Mouse (Mus musculus) neutrophil, adult 5-6 weeks (primary cell): Measurements from ENCODE around the gene Icam2. TPM values are rescaled to one million over a fixed set of nuclear protein-coding genes. Genes with fewer than 3 reads are reported as not detected.
A peak's percentile ranks its signal among the peaks of the same experiment; 100 is the strongest.
"Not testable (repeated sequence)": the region's sequence is repeated elsewhere in the genome, so short reads cannot be mapped to it uniquely, and the experiment has no call there.

ENCODE experiments used
- ATAC-seq: fragments of 151-379, 151-347 bp; 2 replicates; pipeline ENCODE4 v1.8.0; 2017; ENCODE audit warnings: mild to moderate bottlenecking, moderate TSS enrichment; ENCODE audit not compliant: insufficient number of reproducible peaks, poor library complexity, low FRiP score, severe bottlenecking; ENCODE audit errors: extremely low read depth
- total RNA-seq: library from RNA; stranded (forward); fragments of 200-1000 nt; gene quantifications from 2 replicates; pipeline ENCODE4 v1.2.3, GENCODE M21; 2017

Icam2 gene
- 114 and 128 TPM in 2 replicates for total RNA-seq

DNA sequence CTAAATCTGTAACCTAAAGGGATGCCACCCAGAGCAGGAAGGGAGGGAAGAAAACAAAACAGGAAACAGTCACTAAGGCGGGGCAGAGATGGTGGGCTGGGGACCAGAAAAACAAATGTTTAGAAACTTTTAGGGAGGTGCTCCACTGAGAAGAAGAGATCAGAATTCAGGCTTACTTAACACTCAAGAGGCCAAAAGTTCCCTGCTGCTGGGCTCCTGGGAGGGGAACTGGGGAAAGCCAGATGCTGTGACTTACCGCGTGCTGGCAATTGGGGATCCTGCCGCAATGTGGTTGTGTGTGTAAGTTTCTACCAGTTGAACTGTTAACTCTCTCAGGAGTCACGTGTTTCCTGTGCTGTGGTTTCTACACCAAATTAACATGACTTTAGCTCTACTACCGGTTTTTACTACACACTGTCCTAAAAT lies at the start of gene Icam2:
Gene Icam2, minus strand, starts transcription at position 285 of the 426 bp plus-strand sequence.
- peak; percentile 80 for ATAC-seq

DNA sequence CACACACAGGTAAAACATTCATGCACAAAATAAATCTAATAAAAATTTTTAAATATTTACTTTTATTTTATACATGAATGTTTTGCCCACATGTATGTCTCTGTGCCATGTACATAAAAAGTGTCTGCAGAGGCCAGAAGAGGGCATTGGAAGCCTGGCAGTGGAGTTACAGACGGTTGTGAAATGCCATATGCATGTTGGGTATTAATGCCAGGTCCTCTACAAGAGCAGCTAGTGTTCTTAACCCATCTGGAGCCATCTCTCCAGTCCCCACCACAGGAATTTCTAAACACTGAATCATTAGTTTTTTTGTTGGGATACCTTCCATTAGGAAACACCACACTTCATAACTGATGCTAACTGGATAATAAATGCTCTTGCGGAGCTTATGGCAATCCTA lies 49.7 kb upstream of the Icam2 start:
- no peak for ATAC-seq

DNA sequence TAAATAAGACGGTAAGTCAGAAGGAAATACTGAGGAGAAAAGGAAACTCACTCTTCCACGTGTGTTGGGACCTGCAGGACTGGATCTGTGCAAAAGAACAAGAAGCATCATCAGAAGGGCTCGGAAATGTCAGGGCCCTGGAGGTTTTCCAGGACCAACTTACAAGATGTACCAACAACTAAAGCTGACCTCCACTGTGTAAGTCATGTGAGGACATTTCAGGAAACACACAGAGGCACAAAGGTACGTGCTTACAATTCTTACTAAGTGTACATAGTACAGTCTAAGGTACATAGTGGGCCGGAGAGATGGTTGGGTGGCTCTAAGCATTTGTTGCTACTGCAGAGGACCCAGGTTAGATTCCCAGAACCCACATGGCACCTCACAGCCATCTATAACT lies 49.2 kb upstream of the Icam2 start:
- no peak for ATAC-seq

DNA sequence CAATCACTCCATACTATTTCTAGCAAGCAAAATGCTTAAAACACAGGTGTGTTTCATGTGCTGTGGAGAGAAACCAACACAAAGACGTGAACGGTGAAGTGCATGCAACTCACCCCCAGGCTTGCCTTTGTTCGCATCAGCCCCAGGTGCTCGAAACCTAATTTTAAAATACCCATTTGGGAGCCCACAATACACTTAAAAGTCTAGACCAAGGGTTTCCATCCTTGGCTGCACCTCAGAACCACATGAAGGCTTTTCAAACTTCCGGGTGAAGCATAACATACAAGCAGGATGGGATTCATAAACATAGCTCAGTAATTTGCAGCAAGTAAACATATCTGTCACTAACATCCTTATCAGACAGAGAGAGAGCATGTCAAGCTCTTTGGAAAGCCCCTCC lies 42.5 kb upstream of the Icam2 start:
- ATAC-seq: no peak

DNA sequence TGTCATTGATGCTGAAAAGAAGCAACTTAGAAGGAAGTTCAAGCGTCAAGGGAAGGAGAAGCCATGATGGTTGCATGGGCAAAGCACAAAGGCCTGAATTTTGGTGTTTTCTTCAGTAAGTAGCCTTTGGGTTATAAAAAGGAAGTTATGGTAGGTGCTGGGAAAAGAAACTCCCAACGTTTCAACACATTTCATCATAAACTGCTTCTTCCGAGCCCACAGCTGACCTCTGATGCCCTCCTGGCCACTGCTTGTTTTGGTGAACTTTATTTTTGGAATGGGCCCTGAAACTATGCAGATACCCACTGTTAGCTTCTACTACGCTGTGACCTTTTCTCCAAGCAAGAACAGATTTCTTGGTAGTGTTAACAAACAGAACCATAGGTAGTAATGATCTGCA lies 41.8 kb upstream of the Icam2 start:
- no peak for ATAC-seq

DNA sequence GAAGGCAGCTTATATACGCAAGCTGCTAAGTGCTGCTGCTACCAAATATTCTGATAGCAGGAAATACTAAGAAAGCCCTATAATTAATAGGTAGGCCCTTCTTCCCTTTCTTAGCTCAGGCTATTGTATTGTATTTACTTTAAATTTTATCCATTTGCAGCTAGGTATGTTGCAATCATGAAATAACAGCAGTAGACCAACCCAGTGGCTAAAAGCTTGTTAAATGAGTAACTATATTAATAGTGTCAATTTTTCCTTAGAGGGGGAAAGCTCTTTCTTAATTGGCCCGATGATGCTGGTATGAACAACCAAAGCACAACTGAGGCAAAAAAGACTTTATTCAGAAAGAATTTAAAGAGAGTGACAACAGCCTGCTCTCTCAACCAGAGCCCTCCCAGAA lies 40.7 kb upstream of the Icam2 start:
- ATAC-seq: no peak

DNA sequence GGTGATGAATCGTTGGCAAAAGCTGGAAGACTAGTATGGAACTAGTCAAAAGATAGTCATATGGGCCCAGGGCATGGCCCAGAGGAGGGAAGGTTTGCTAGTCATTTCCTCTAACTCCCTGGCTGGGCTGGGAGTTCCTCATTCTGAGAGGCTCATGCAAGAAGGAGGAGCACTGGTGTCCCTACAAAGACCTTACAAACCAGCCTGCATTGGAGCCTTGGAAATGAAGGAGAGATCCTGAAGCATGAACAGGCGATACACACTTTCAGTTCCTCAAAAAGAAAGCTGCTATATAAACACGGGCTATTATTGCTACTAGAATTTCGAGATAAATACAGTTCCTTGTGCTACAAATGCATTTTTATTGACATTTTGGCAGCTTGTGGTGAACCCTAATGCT lies 40.2 kb upstream of the Icam2 start:
- ATAC-seq: peak; percentile 61

DNA sequence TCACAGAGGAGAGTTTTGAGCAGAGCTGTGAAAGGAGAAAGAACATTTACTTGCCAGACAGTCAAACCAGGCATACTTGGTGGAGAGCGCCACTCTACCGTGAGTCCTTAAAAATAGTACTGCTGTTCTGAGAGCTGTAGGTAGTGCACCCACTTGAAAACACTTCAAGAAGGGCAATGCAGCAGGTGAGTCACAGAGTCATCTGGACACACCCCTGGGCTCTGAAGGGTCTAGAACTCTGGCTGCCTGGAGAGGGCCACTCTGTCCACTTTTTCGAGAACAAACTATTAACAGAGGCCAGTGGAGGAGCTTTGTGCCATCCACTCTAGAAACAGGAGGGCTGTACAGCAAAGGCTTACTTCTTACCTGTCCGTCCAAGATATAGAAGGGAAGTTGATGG lies 38.6 kb upstream of the Icam2 start:
- no peak for ATAC-seq

DNA sequence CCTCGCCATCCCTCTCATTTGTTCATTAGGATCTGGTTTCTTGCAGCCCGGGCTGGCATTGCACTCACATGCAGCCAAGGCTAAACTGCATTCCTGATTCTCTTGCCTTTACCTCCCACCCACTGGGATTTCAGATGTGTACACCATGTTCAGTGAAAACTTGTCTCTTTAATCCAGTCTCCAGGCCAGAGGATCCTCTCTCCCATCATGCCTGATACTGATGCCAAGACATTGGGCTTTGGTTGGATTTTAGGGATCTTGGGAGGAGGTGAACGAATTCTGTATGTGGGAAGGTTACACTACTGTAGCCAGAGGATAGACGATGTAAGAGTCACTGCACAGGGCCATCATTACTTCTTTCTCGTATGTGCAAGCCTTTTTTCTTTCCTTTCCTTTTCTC lies 37.3 kb upstream of the Icam2 start:
- no peak for ATAC-seq

DNA sequence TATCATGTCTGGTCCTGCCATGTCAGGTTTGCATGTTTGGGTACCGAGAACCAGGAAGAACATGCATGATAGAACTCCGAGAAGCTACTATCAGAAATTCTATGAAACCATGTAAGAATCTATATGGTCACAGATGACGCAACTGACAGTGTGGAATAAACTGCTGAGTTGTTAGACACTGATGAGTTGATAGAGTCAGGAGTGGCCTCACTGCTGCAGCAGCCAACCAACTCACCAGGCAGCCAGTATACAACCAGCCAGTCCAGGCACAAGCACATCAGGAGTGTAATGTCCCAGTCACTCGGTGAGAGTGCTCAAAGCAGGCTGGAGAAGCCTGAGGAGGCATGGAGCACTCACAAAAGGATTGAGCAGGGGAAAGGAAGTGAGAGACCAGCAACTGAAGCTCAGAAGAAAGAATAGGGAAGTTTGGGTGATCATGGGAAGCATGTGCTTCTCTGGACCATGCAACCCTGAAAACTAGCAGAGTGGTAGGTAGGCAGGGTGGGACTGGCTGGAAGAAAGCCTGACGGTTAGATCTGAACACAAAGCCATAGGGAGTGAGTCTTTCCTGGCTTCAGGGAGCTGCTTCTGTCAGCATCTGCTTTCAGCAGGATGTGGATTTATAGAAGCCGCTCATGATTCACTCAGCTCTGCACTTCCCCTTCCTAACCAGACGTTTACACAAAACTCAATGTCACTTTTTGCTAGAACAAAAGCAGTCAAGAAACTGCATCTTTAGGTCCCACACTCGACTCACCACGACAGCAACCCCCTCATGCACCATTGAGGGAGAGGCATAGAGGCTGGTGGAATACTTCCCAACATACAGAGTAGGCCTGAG lies 31.6 kb upstream of the Icam2 start:
- peak; percentile 29; the same call in 1 of the 2 replicates for ATAC-seq

DNA sequence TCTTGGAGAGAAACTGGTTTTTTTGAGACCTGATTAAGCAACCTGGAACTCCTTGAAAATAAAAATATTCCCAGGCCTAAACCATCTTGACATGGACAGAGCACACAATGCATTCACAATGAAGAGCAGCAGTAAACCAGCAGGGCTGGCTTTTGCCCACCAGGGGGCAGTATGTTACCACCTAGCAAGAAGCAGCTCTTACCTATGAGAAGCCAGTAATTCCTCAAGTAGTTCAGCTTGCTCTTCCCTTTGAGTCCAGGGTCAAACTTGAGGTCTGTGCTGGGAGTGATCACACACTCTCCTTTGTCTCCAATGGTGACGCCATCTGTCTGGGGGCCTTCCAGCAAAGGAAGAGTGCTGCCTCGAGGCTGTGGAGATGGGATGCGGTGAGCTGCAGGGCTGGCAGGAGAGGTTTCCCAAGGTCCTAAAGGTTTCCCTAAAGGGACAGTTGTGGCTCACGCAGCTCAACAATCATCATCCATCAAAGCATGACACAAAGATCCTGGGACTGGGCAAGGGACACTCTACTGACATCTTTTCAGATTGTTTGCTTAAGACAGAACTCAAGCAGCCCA lies 30.8 kb upstream of the Icam2 start:
- ATAC-seq: peak; percentile 89

DNA sequence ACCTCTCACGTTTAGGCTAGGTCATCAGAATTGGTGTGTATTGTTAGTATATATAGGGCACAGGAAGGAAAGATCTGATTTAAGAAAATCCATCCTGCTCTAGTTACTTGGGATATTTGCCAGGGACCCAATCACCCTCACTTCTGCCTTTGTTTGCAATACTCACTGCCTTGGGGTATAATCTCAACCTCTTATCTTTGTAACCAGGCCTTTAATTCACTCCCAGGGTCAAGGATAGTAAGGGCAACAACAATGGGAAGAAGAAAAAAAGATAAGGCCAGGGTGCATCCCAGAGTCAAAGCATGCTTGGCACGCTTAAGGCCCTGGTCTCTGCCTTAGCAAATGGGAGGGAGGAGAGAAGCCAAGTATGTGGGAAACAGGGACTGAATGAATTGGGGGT lies 30.0 kb upstream of the Icam2 start:
- ATAC-seq: no peak

DNA sequence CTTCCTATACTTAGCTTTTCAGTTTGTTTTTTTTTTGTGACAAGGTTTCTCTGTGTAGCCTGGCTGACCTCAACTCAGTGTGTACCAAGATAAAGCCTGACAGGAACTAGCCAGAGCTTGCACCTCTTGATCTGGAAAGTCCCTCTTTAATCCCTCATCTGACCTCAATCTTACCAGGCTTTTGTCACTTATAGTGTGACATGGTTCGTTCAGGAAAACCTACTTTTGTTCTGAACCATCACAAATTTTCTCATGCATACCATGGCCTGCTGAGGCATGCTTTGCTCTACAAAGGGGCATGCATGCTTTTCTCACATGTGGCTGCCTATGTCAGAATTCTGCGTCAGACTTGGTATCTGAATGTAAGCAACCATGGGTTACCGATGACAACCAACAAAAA lies 28.5 kb upstream of the Icam2 start:
- no peak for ATAC-seq

DNA sequence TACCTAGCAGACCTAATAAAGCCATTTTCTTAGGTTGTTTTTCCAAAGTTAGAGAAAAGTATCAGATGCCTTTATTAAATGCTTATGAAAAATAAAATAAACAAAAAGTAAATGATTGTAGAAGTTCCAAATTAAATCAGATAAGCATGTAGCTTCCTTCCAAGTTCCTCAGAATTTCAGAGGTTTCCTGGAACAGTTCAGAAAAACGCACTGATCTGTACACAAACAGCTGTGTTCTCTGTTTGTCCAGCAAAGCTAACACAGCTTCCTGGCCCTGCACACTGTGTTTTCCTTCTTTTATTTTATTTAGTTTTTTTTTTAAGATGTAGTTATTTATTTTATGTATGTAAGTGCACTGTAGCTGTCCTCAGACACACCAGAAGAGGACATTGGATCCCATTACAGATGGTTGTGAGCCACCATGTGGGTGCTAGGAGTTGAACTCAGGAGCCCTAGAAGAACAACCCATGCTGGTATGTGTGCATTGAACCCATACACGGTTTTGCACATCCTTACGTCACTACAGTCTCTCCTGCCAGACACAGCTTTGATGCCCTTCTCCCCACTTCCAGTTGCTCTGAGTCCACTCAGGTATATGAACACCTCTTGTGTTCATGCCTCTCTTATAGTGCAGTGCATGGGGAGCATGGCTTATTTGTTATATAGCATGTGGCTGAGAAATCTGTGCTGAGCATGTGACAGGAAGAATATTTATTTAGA lies 24.9 kb upstream of the Icam2 start:
- ATAC-seq: no peak

DNA sequence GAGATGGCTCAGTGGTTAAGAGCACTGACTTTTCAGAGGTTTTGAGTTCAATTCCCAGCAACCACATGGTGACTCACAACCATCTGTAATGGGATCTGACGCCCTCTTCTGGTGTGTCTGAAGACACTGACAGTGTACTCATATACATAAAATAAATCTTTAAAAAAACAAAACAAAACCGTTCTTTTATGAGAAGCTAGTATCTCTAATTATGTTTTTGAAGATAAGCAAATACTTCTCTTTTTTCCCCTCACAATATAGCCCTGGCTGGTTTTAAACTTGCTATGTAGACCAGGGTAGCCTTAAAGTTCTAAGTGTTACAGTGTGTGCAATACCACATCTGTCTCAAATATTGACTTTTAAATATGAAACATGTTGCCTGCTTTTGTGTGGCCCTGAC lies 23.3 kb upstream of the Icam2 start:
- no peak for ATAC-seq

DNA sequence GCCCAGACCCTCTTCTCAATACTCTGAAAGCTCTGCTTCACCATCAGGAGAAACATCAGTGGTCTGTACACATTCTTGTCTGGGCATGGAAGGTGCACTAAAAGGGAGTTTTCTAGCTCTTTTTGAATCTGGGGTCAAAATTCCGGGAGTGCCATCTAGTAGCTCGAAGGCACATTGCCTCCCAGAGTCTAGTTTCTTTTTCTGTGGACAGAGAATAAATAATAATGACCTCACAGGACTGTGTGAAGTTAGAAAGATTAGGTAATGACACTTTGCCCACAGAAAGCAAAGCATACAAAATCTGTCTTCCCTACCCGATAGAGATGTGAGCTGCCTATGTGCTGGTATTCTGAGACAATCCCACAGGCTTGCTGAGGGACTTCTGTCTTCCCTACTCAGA lies 22.6 kb upstream of the Icam2 start:
- no peak for ATAC-seq

DNA sequence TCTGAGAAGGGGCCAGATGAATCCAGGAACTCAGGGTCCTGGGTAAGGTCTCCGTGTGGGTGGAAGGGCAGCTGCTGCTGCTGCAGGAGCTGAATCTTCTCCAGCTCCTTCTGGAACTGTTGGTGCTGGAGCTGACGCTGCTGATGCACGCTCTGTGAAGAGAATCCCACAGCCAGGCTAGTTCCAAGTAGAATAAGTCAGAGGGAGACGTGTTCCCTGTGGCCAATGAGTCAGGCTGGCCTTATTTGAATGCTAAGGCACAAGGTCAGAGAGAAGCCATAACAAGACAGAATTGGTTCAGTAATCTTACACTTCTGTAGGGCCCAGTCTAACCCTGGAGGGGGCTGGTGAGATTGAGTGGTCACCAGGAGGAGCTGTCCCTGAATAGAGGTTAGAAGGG lies 22.1 kb upstream of the Icam2 start:
- ATAC-seq: no peak

DNA sequence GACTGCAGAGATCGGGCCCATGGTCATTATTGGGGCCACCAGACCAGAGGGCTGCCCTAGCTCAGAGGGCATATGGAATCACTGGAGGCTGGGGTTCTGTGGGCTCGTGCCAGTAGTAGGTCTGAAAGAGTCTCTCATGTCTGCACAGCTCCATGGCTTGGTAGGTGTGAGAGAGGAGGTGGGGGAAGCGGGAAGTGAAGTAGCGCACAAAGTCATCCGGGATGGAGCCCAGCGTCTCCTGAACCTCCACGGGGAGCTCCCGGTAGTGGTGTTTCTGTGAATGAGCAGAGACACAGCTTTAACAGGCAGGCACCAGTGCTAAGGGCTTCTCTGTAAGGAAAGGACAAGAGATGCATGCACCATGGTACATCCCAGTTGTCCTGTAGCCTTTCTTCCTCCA lies 10.6 kb upstream of the Icam2 start:
- no peak for ATAC-seq

DNA sequence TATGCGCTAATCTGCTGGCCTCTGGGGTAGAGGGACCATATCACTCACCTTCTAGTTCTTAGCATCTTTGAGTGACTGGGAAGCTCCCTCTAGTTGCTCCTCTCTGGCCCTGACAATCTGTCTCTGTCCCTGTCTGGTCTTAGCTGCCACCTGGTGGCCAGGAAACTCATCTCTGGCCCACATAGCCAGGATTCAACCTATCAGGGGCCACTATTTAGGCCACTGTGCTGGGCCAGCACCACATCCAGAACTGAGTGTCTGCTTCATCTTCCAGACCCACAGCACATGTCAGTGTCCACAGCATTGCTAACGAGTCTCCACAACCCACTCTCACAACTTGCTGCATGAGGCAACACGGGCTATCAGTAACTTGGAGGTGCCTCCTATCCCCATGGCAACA lies 9.8 kb upstream of the Icam2 start:
- ATAC-seq: no peak; the same call in 1 of the 2 replicates

DNA sequence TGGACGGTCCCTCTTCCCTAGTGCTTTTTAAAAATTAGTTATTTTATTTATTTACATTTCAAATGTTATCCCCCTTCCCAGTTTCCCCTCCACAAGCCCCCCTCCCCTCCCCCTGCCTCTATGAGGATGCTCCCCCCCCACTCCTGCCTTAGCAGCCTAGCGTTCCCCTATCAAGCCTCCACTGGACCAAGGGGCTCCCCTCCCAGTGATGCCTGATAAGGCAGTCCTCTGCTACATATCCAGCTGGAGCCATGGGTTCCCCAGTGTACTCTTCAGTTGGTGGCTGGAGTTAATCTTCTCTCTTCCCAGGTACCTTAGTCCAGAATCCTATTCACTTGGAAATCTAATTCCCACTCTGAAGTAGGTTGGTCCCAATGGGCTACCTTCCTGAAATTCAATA lies 6.2 kb upstream of the Icam2 start:
- ATAC-seq: not testable (repeated sequence)
